Mouse (Mus musculus) spleen, adult 2 months (tissue): ENCODE measurements at regions not wholly inside any gene's neighbourhood (a gene's known extent, or its start where the extent isn't known, plus 50 kb on each side); places are given as distances from the start of the nearest gene placed in this dataset.

Experiments used
- DNase-seq, 2 experiments: peaks; one replicate each; pipeline versions ENCODE4 v3.0.0 to v3.0.0-alpha.2; 2012 to 2021; ENCODE audit warnings: low spot score in 2 of 2, low read depth in 1 of 2
- H3K27ac ChIP-seq: fragments of 200-500 bp; 2 replicates; pipeline ENCODE4 v1.5.1; 2012; ENCODE audit warnings: low read length, inconsistent platforms; ENCODE audit not compliant: insufficient read depth
- H3K27me3 ChIP-seq: fragments of 200-500 bp; 2 replicates; pipeline ENCODE4 v1.6.1; 2012; ENCODE audit warnings: mild to moderate bottlenecking, moderate library complexity, low read length, inconsistent platforms; ENCODE audit not compliant: control insufficient read depth, insufficient read depth
- H3K36me3 ChIP-seq: fragments of 200-500 bp; 2 replicates; pipeline ENCODE4 v1.6.1; 2012; ENCODE audit warnings: mild to moderate bottlenecking, low read length, inconsistent platforms; ENCODE audit not compliant: control insufficient read depth, insufficient read depth
- H3K4me1 ChIP-seq: fragments of 200-500 bp; 2 replicates; pipeline ENCODE4 v1.6.1; 2011; ENCODE audit warnings: inconsistent platforms; ENCODE audit not compliant: control insufficient read depth, insufficient read depth, insufficient read length
- H3K4me3 ChIP-seq: fragments of 200-500 bp; 2 replicates; pipeline ENCODE4 v1.5.1; 2011; ENCODE audit warnings: mild to moderate bottlenecking, inconsistent platforms; ENCODE audit not compliant: insufficient read depth, insufficient read length; ENCODE audit errors: extremely low read depth
- CTCF ChIP-seq: fragments of 200-500 bp; IDR thresholded peaks from 2 replicates; pipeline ENCODE4 v1.5.1; 2011; ENCODE audit warnings: mild to moderate bottlenecking, inconsistent platforms; ENCODE audit not compliant: insufficient read depth, insufficient read length, insufficient replicate concordance; ENCODE audit errors: extremely low read depth
- POLR2A ChIP-seq: fragments of 200-500 bp; IDR thresholded peaks from 2 replicates; pipeline ENCODE4 v1.6.1; 2011; ENCODE audit warnings: low read depth, low read length, inconsistent platforms
- WGBS: fragments of 180-500 bp; shearing (Covaris S2); methylation state at CpG from one replicate; pipeline ENCODE4 v1.1.7; 2018; 5-methylcytosine and 5-hydroxymethylcytosine counted together

GRCm38 (mm10) chr2:114803241-114803640 lies 148.5 kb upstream of the Dph6 start:
- 66% methylated on average over 3 of the region's 3 CpGs for WGBS

GRCm38 (mm10) chr2:114803928-114804327 lies 149.2 kb upstream of the Dph6 start:
- 55% methylated on average over 3 of the region's 3 CpGs for WGBS
- TF ChIP-seq POLR2A (no peak), CTCF (no peak)
- H3K4me1 ChIP-seq = no peaks in the 10 kb centered on the region
- no peak overlapping the region for H3K4me3 ChIP-seq
- no peaks in the 10 kb centered on the region for H3K27me3 ChIP-seq
- no peaks in the 10 kb centered on the region for H3K36me3 ChIP-seq
- no peak overlapping the region for H3K27ac ChIP-seq
- no peak for DNase-seq

More at GRCm38 (mm10) chr2:114803241-114803640, 148.5 kb upstream of the Dph6 start:
- Histone ChIP-seq H3K4me3 (no peak overlapping the region), H3K27me3 (no peaks in the 10 kb centered on the region), H3K4me1 (no peaks in the 10 kb centered on the region), H3K36me3 (no peaks in the 10 kb centered on the region), H3K27ac (no peak overlapping the region)
- no peak for DNase-seq
- TF ChIP-seq CTCF (no peak), POLR2A (no peak)

- 72% methylated on average over 3 of the region's 3 CpGs for WGBS
- H3K27me3 ChIP-seq = no peaks in the 10 kb centered on the region
Observed at GRCm38 (mm10) chr2:114805436-114806047, 150.8 kb upstream of the Dph6 start.

GRCm38 (mm10) chr2:114808046-114808445 lies 153.3 kb upstream of the Dph6 start:
- Histone ChIP-seq H3K36me3 (no peaks in the 10 kb centered on the region), H3K4me3 (no peak overlapping the region), H3K4me1 (no peaks in the 10 kb centered on the region), H3K27me3 (no peaks in the 10 kb centered on the region), H3K27ac (no peak overlapping the region)
- DNase-seq = no peak
- TF ChIP-seq POLR2A = no peak
- TF ChIP-seq CTCF = no peak
- 88% methylated on average over 5 of the region's 5 CpGs for whole genome bisulfite sequencing

More at GRCm38 (mm10) chr2:114805436-114806047, 150.8 kb upstream of the Dph6 start:
- H3K27ac ChIP-seq = no peak overlapping the region
- DNase-seq = no peak
- H3K4me1 ChIP-seq = no peaks in the 10 kb centered on the region
- no peaks in the 10 kb centered on the region for H3K36me3 ChIP-seq
- H3K4me3 ChIP-seq = no peak overlapping the region
- TF ChIP-seq CTCF (no peak), POLR2A (no peak)

- WGBS = 63% methylated on average over 11 of the region's 11 CpGs
- H3K4me3 ChIP-seq = no peak overlapping the region
- DNase-seq = no peak
- no peaks in the 10 kb centered on the region for H3K4me1 ChIP-seq
- H3K27me3 ChIP-seq = no peaks in the 10 kb centered on the region
- TF ChIP-seq CTCF (no peak), POLR2A (no peak)
- H3K27ac ChIP-seq = no peak overlapping the region
- H3K36me3 ChIP-seq = no peaks in the 10 kb centered on the region
Observed at GRCm38 (mm10) chr2:114812141-114812902, 157.6 kb upstream of the Dph6 start.

- TF ChIP-seq POLR2A = no peak
- TF ChIP-seq CTCF = no peak
- 71% methylated on average over 3 of the region's 3 CpGs for WGBS
- Histone ChIP-seq H3K4me1 (no peaks in the 10 kb centered on the region), H3K27ac (no peak overlapping the region), H3K4me3 (no peak overlapping the region), H3K27me3 (no peaks in the 10 kb centered on the region), H3K36me3 (no peaks in the 10 kb centered on the region)
- no peak for DNase-seq
Observed at GRCm38 (mm10) chr2:114812903-114813290, 158.1 kb upstream of the Dph6 start.

- 76% methylated on average over 3 of the region's 3 CpGs for WGBS
- H3K36me3 ChIP-seq = no peaks in the 10 kb centered on the region
- H3K27ac ChIP-seq = no peak overlapping the region
- no peaks in the 10 kb centered on the region for H3K4me1 ChIP-seq
- no peak for TF ChIP-seq CTCF
- no peak for TF ChIP-seq POLR2A
- DNase-seq = no peak
- H3K4me3 ChIP-seq = no peak overlapping the region
- H3K27me3 ChIP-seq = no peaks in the 10 kb centered on the region
Observed at GRCm38 (mm10) chr2:114822657-114823056, 167.9 kb upstream of the Dph6 start.
